Mouse (Mus musculus) liver, postnatal 0 days (tissue): ENCODE measurements around the gene Vti1a.

ENCODE experiments used
- CTCF ChIP-seq: sonication (generic); IDR thresholded peaks from 2 replicates; pipeline ENCODE4 v1.5.1; 2016; ENCODE audit warnings: antibody characterized with exemption, low read depth
- EP300 ChIP-seq: IDR thresholded peaks from 2 replicates; pipeline ENCODE4 v1.6.1; 2016; ENCODE audit warnings: antibody characterized with exemption, low read depth, mild to moderate bottlenecking

DNA sequence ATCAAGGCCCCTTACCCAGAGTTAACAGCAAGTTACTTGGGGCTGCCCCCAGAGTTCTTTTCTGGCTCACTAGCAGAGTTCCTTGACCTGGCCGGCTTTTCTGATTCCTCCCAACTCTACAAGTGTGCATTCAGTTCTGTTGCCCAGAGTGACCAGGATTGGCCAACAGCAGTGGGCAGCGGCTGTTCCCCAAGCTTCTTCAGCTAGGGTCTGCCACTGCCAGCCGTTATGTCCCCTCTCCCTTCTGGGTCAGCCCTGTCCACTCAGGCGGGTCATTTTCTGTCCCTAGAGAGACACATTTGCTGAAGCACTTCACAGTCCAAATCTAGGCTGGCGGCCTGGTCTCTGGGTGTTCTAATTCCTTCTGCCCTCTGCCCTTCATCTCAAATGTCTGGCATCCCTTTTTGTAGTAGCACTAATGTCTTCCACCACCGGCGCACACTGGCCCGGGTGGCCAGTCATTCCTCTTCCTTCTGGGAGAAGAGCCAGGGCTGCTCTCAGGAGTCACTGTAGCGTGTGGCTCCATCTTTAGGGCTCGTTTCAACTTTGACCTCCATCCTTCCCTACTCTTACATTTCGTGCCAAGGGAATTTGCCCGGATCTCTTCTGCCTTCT lies 305.0 kb downstream of the Vti1a start:
- TF ChIP-seq CTCF (no peak), EP300 (no peak)
